Mouse (Mus musculus) lung, adult 2 months (tissue): ENCODE measurements at regions not wholly inside any gene's neighbourhood (a gene's known extent, or its start where the extent isn't known, plus 50 kb on each side); places are given as distances from the start of the nearest gene placed in this dataset.

Source experiments
- CTCF ChIP-seq: fragments of 200-500 bp; IDR thresholded peaks from 2 replicates; pipeline ENCODE4 v1.5.1; 2011; ENCODE audit warnings: mild to moderate bottlenecking, low read length, control low read depth; ENCODE audit not compliant: insufficient read depth
- POLR2A ChIP-seq: fragments of 200-500 bp; IDR thresholded peaks from 2 replicates; pipeline ENCODE4 v1.6.1; 2011; ENCODE audit warnings: low read depth, mild to moderate bottlenecking, control low read depth, low read length, borderline replicate concordance; ENCODE audit errors: extremely low read depth

- TF ChIP-seq POLR2A (no peak), CTCF (no peak)
These were observed 1494.0 kb upstream of the Sel1l start for GRCm38 (mm10) chr12:93342933-93343332.
